Comparison of ENCODE assay signal across 9 mouse cellular contexts in genomic region chr2:170287301-170287885, GRCm38 (mm10).
DNase-seq lines count a peak whose midpoint lies in the region; ATAC-seq and TF ChIP-seq lines count a peak whose summit lies in the region.
"Had no signal": no experiment of that assay in that cellular context is flagged by ENCODE, and none has a peak within 500 bp of the region (broad histone marks: within the 10 kb centered on the region; RNA-seq: fewer than 3 reads in every experiment).

No protein-coding gene starts in this region.

- peak overlapping the region; percentile 40 for H3K9ac ChIP-seq in forebrain, postnatal 0 days
- peak overlapping the region; percentile 17; the same call in 1 of the 2 replicates for H3K9ac ChIP-seq in neural tube, embryonic 15.5 days (replicated peaks)

- H3K4me2 ChIP-seq in forebrain, postnatal 0 days (ENCODE audit: low read depth), result peak overlapping the region; percentile 66
- H3K4me2 ChIP-seq in neural tube, embryonic 15.5 days, result peak overlapping the region; percentile 71

- 0 out of 2 replicates have a peak, but pooled peaks have one; percentile 33 for TF ChIP-seq POLR2A in lung, adult 2 months (IDR thresholded peaks at IDR 0.05; ENCODE audit: borderline replicate concordance, extremely low read depth, low read depth, low read length)

- H3K4me3 ChIP-seq in forebrain, postnatal 0 days (ENCODE audit: low read depth, low read length), result peak overlapping the region; percentile 24
- peak overlapping the region; percentile 57 for H3K4me3 ChIP-seq in lung, adult 2 months (replicated peaks; ENCODE audit: extremely low read depth, low read depth, low read length)
- peak overlapping the region; percentile 35 for H3K4me3 ChIP-seq in neural tube, embryonic 15.5 days (replicated peaks)

- no peak for TF ChIP-seq CTCF in forebrain, postnatal 0 days (IDR thresholded peaks at IDR 0.05; ENCODE audit: low read depth)
- no peak for TF ChIP-seq CTCF in lung, adult 2 months (IDR thresholded peaks at IDR 0.05; ENCODE audit: insufficient read depth, low read length)

- DNase-seq in thymus, postnatal 14 days, result peak; percentile 21
- no peak for DNase-seq in thymus, postnatal 10 days (ENCODE audit: low spot score in 2 of 2)
- DNase-seq in forebrain, postnatal 0 days, result peak; percentile 65
- peak; percentile 59 for DNase-seq in heart, postnatal 4 days
- peak; percentile 37 to 41 for DNase-seq in layer of hippocampus, adult 8-10 months (ENCODE audit: low spot score in 2 of 2)
- peak; percentile 72 for DNase-seq in lung, adult 2 months

- peak; percentile 83 for ATAC-seq in forebrain, postnatal 0 days
- ATAC-seq in neural tube, embryonic 15.5 days (ENCODE audit: low FRiP score), result peak; percentile 73
- ATAC-seq in monocyte, adult 5-6 weeks (replicated peaks; ENCODE audit: insufficient number of reproducible peaks, low FRiP score, low TSS enrichment, poor library complexity, severe bottlenecking), result no peak

- 2% methylated on average over 27 of the region's 27 CpGs for WGBS in forebrain, postnatal 0 days
- 5% methylated on average over 27 of the region's 27 CpGs for WGBS in lung, adult 2 months
- WGBS in neural tube, embryonic 15.5 days, result 0% methylated on average over 27 of the region's 27 CpGs

- 0 out of 2 replicates have a peak, but pooled peaks cover 5% of the 10 kb centered on the region for H3K27me3 ChIP-seq in forebrain, postnatal 0 days (ENCODE audit: insufficient read depth, low read length)
- 0 out of 2 replicates have a peak, but pooled peaks cover 3% of the 10 kb centered on the region for H3K27me3 ChIP-seq in neural tube, embryonic 15.5 days (replicated peaks)
- H3K27me3 ChIP-seq: CH12.LX had no signal

- H3K27ac ChIP-seq in forebrain, postnatal 0 days (ENCODE audit: low read depth, low read length), result peak overlapping the region; percentile 71
- peak overlapping the region; percentile 75 for H3K27ac ChIP-seq in neural tube, embryonic 15.5 days (replicated peaks)

- no peaks in the 10 kb centered on the region for H3K36me3 ChIP-seq in forebrain, postnatal 0 days (ENCODE audit: insufficient read depth)
- no peaks in the 10 kb centered on the region for H3K36me3 ChIP-seq in neural tube, embryonic 15.5 days

- no peaks in the 10 kb centered on the region for H3K4me1 ChIP-seq in forebrain, postnatal 0 days (ENCODE audit: insufficient read depth)
- peaks cover 19% of the 10 kb centered on the region for H3K4me1 ChIP-seq in lung, adult 2 months (ENCODE audit: control insufficient read depth, insufficient read depth, low read length)
- peaks cover 28% of the 10 kb centered on the region for H3K4me1 ChIP-seq in neural tube, embryonic 15.5 days

- no peaks in the 10 kb centered on the region for H3K9me3 ChIP-seq in forebrain, postnatal 0 days (ENCODE audit: low read length)
- no peaks in the 10 kb centered on the region for H3K9me3 ChIP-seq in neural tube, embryonic 15.5 days (replicated peaks)

Comparison
In these comparisons a context has a peak if more than half of its experiments do, and no peak if none do; other contexts are left out.
1. DNase-seq: peak in thymus, postnatal 14 days (single experiment), forebrain, postnatal 0 days (single experiment), heart, postnatal 4 days (single experiment), layer of hippocampus, adult 8-10 months (2 of 2) and lung, adult 2 months (single experiment); none in thymus, postnatal 10 days (0 of 2).
2. Peak in every context shown above with its lines, with median percentiles within 50 percentile points of each other: H3K4me3 ChIP-seq.